Mouse (Mus musculus) Patski (cell line): ENCODE measurements at regions not wholly inside any gene's neighbourhood (a gene's known extent, or its start where the extent isn't known, plus 50 kb on each side); places are given as distances from the start of the nearest gene placed in this dataset.

Source experiments
- ATAC-seq: fragments of 100-300 bp; one replicate; pipeline ENCODE4 v1.8.0; 2021
- CTCF ChIA-PET: fragments of 350-600 bp; sonication (Branson Sonifier 250); formaldehyde crosslinking; loops from one replicate; lab custom pipeline; 2022; ENCODE audit warnings: inconsistent platforms; lab: Charles Lee
- POLR2A ChIA-PET: fragments of 350-600 bp; sonication (Branson Sonifier 250); formaldehyde crosslinking; loops from one replicate; lab custom pipeline; 2022; ENCODE audit warnings: antibody characterized with exemption, inconsistent platforms; lab: Charles Lee
- DNase-seq: peaks from one replicate; pipeline ENCODE4 v3.0.0-alpha.2; 2011; ENCODE audit warnings: low read depth, low spot score
- H3K27me3 ChIP-seq: fragments of 371-371 bp; one replicate; pipeline ENCODE4 v1.5.1; 2021
- CTCF ChIP-seq: fragments of 100-300 bp; IDR thresholded peaks from one replicate; pipeline ENCODE4 v1.5.1; 2021
- in situ Hi-C: fragments of 300-500 bp; cut with MboI; formaldehyde crosslinking; loops from 3 replicates; pipeline ENCODE4 v1.11.1; 2018; ENCODE audit warnings: low pct_unique_long_range_greater_than_20kb, mixed read lengths

- CTCF ChIA-PET: no interaction called here
- TF ChIP-seq CTCF: no peak
- POLR2A ChIA-PET: no interaction called here
- H3K27me3 ChIP-seq: no peaks in the 10 kb centered on the region
- DNase-seq (no peak), ATAC-seq (no peak)
- in situ Hi-C loops: no loop called here
These were observed 172.5 kb downstream of the Gm5426 start for GRCm38 (mm10) chr10:96308713-96309445.

- ChIA-PET POLR2A (interaction anchor here (0.5 kb wide), 1 partner anchor 22 kb away, joined by 4 read pairs; no protein-coding TSS in a partner anchor), CTCF (no interaction called here)
- DNase-seq: no peak
- in situ Hi-C loops: no loop called here
- no peaks in the 10 kb centered on the region for H3K27me3 ChIP-seq
- no peak for ATAC-seq
- no peak for TF ChIP-seq CTCF
These were observed 173.4 kb downstream of the Gm5426 start for GRCm38 (mm10) chr10:96309766-96310165.

- DNase-seq: no peak
- ATAC-seq: no peak
- in situ Hi-C loops: no loop called here
- ChIA-PET POLR2A (no interaction called here), CTCF (no interaction called here)
- TF ChIP-seq CTCF: no peak
- H3K27me3 ChIP-seq: no peaks in the 10 kb centered on the region
These were observed 188.9 kb downstream of the Gm5426 start for GRCm38 (mm10) chr10:96325297-96325696.

GRCm38 (mm10) chr10:96330639-96331487, 194.5 kb downstream of the Gm5426 start:
- DNase-seq (no peak), ATAC-seq (no peak)
- no peak for TF ChIP-seq CTCF

GRCm38 (mm10) chr10:96332731-96333201, 196.4 kb downstream of the Gm5426 start:
- ChIA-PET CTCF (interaction anchor here (0.9 to 1.0 kb wide), 2 partner anchors 10 to 16 kb away, joined by 4 read pairs; no protein-coding TSS in a partner anchor), POLR2A (no interaction called here)
- no peaks in the 10 kb centered on the region for H3K27me3 ChIP-seq
- no peak for ATAC-seq
- no peak for DNase-seq
- TF ChIP-seq CTCF: no peak
- in situ Hi-C loops: no loop called here

More at GRCm38 (mm10) chr10:96330639-96331487, 194.5 kb downstream of the Gm5426 start:
- in situ Hi-C loops: no loop called here
- ChIA-PET CTCF (no interaction called here), POLR2A (no interaction called here)
- H3K27me3 ChIP-seq: no peaks in the 10 kb centered on the region

- POLR2A ChIA-PET: no interaction called here
- no peaks in the 10 kb centered on the region for H3K27me3 ChIP-seq
- ATAC-seq: no peak
- peak; percentile 24 for TF ChIP-seq CTCF
- DNase-seq: no peak
- in situ Hi-C loops: no loop called here
- CTCF ChIA-PET: no interaction called here
These were observed 196.8 kb downstream of the Gm5426 start for GRCm38 (mm10) chr10:96333224-96333623.

GRCm38 (mm10) chr10:96336271-96336670, 199.9 kb downstream of the Gm5426 start:
- ChIA-PET CTCF (no interaction called here), POLR2A (no interaction called here)
- no peaks in the 10 kb centered on the region for H3K27me3 ChIP-seq
- no peak for TF ChIP-seq CTCF
- DNase-seq: no peak
- no peak for ATAC-seq
- in situ Hi-C loops: no loop called here

- in situ Hi-C loops: no loop called here
- DNase-seq: no peak
- POLR2A ChIA-PET: no interaction called here
- no peak for ATAC-seq
- no peak for TF ChIP-seq CTCF
- H3K27me3 ChIP-seq: no peaks in the 10 kb centered on the region
- CTCF ChIA-PET: interaction anchor here (0.5 kb wide), 1 partner anchor 89 kb away, joined by 3 read pairs; no protein-coding TSS in a partner anchor
These were observed 200.8 kb downstream of the Gm5426 start for GRCm38 (mm10) chr10:96337088-96337666.

GRCm38 (mm10) chr10:96337797-96338608, 201.6 kb downstream of the Gm5426 start:
- no peak for DNase-seq
- POLR2A ChIA-PET: no interaction called here
- in situ Hi-C loops: no loop called here
- CTCF ChIA-PET: no interaction called here
- ATAC-seq: no peak
- no peak for TF ChIP-seq CTCF
- no peaks in the 10 kb centered on the region for H3K27me3 ChIP-seq

- ChIA-PET POLR2A (interaction anchor here (0.6 kb wide), 1 partner anchor 821 kb away, joined by 4 read pairs; no protein-coding TSS in a partner anchor), CTCF (no interaction called here)
- H3K27me3 ChIP-seq: no peaks in the 10 kb centered on the region
- in situ Hi-C loops: no loop called here
- DNase-seq: no peak
- ATAC-seq: no peak
- TF ChIP-seq CTCF: no peak
These were observed 202.2 kb downstream of the Gm5426 start for GRCm38 (mm10) chr10:96338609-96338978.
